Mouse (Mus musculus) embryo, embryonic 11.5 days (tissue): ENCODE results near the gene Bloc1s3.

Experiments used
- DNase-seq: peaks from one replicate; pipeline ENCODE4 v3.0.0-alpha.2; 2012; ENCODE audit warnings: low read depth, low spot score

Gene Bloc1s3

DNA sequence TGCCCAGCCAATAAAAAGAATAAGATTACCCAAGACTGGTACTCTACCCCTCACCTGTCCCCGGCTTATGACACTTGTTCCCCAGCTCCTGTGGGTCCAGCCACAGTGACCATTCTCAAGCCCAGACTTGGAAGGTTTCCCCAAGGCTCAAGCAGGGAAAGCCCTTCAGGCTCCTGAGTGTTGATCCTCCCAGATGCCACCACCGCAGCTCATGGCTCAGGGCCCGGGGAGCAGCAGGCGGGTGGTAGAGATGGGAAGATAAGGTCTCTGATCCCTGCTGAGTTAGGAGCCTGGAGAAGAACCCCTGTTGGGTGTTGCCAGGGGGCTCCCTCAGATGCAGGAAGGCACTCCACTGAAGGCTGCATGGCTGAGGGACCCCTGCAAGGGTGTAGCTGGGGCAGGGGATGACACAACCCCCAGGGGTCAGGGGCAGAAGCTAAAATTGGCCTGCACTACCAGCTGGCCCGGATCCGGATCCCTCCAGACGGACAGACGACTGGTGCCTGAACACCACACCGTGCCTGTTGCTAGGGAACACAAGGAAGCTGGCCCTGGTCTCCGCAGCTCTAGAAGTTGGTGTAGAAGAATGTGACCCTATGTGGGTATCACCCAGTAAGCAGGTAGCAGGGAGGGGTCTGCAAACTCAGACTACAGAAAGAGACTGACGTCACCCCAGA is 52.2 kb downstream of the Bloc1s3 start:
- DNase-seq = no peak

DNA sequence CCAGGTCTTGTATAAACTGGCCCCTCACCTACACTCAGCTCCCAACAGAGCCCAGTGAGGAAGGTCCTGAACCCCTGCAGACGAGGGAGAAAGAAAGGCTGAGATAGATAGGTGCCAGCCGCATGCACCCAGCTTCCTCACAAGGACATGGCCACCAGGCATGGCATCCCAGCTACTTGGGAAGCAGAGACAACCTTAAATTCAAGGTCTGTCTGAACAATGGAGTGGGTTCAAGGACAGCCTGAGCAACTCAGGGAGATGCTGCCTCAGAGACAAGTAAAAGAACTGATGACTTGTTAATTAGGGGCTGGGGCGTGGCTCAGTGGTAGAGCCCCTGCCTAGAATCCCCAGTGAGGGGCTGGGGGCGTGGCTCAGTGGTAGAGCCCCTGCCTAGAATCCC is 53.0 kb downstream of the Bloc1s3 start:
- no peak for DNase-seq
